Mouse (Mus musculus) CH12.LX (cell line): ENCODE data around the gene Prkch. TPM values are rescaled to one million over a fixed set of nuclear protein-coding genes. Genes with fewer than 3 reads are reported as not detected.

ENCODE experiments used
- DNase-seq: peaks from one replicate; pipeline ENCODE4 v3.0.0-alpha.2; 2013; ENCODE audit errors: extremely low read depth
- H3K27ac ChIP-seq: 2 replicates; pipeline ENCODE4 v1.5.1; 2012; ENCODE audit warnings: low read depth, mild to moderate bottlenecking, control low read depth, moderate library complexity; ENCODE audit not compliant: insufficient read depth
- H3K27me3 ChIP-seq: replicated peaks from 2 replicates; pipeline ENCODE3; 2012; ENCODE audit warnings: inconsistent platforms
- H3K36me3 ChIP-seq, 2 experiments: replicated peaks in 1 of 2; 2 replicates each; pipeline versions ENCODE3 to v1.6.1; 2012; ENCODE audit warnings: inconsistent platforms in 1 of 2, low read length in 1 of 2, mild to moderate bottlenecking in 1 of 2, mixed read lengths in 1 of 2, moderate library complexity in 1 of 2; ENCODE audit not compliant: control insufficient read depth in 1 of 2, insufficient read depth in 1 of 2
- H3K4me1 ChIP-seq, 2 experiments: 2 replicates each; pipeline ENCODE4 v1.6.1; 2012; ENCODE audit warnings: inconsistent platforms in 1 of 2, moderate library complexity in 1 of 2; ENCODE audit not compliant: insufficient read depth in 2 of 2, control insufficient read depth in 1 of 2
- H3K4me2 ChIP-seq: 2 replicates; pipeline ENCODE4 v1.6.1; 2012; ENCODE audit warnings: low read depth, mild to moderate bottlenecking, control low read depth; ENCODE audit not compliant: poor library complexity, insufficient read depth, severe bottlenecking
- H3K4me3 ChIP-seq, 3 experiments: fragments of 150-350 bp in 1 of 3; sonication (generic) in 1 of 3; replicated peaks in 1 of 3; 2 replicates each; pipeline versions ENCODE3 to v1.5.1; 2011 to 2012; ENCODE audit warnings: low read depth in 2 of 3, low read length in 2 of 3, mild to moderate bottlenecking in 2 of 3, moderate library complexity in 2 of 3, control low read depth in 1 of 3, improper control_type of control experiment in 1 of 3, inconsistent platforms in 1 of 3, mixed read lengths in 1 of 3; ENCODE audit not compliant: poor library complexity in 1 of 3
- H3K79me2 ChIP-seq: replicated peaks from 2 replicates; pipeline ENCODE4 v1.6.1; 2012; ENCODE audit warnings: mild to moderate bottlenecking, moderate library complexity; ENCODE audit not compliant: control insufficient read depth, poor library complexity, insufficient read depth, severe bottlenecking; ENCODE audit errors: extremely low read depth
- H3K9ac ChIP-seq: 2 replicates; pipeline ENCODE4 v1.6.1; 2012; ENCODE audit warnings: low read depth, mild to moderate bottlenecking, control low read depth, moderate library complexity; ENCODE audit not compliant: insufficient read depth
- H3K9me3 ChIP-seq: replicated peaks from 2 replicates; pipeline ENCODE3; 2012; ENCODE audit warnings: low read length, inconsistent platforms, mixed read lengths
- CHD1 ChIP-seq: IDR thresholded peaks from 2 replicates; pipeline ENCODE4 v1.6.1; 2012; ENCODE audit warnings: low read depth, low read length, improper control_type of control experiment, inconsistent platforms
- CTCF ChIP-seq, 2 experiments: IDR thresholded peaks in 1 of 2; conservative IDR thresholded peaks in 1 of 2; 2 replicates each; pipeline ENCODE4 v1.5.1; 2011 to 2012; ENCODE audit warnings: low read depth in 2 of 2, low read length in 2 of 2, improper control_type of control experiment in 1 of 2, inconsistent platforms in 1 of 2, mild to moderate bottlenecking in 1 of 2, moderate library complexity in 1 of 2
- E2F4 ChIP-seq: IDR thresholded peaks from 2 replicates; pipeline ENCODE4 v1.6.1; 2011; ENCODE audit warnings: low read depth, low read length, improper control_type of control experiment; ENCODE audit not compliant: insufficient replicate concordance
- ETS1 ChIP-seq: conservative IDR thresholded peaks from 2 replicates; pipeline ENCODE4 v1.6.1; 2012; ENCODE audit warnings: low read depth, mild to moderate bottlenecking, inconsistent platforms, low read length, improper control_type of control experiment, moderate library complexity
- HCFC1 ChIP-seq: IDR thresholded peaks from 2 replicates; pipeline ENCODE4 v1.6.1; 2012; ENCODE audit warnings: low read depth, mild to moderate bottlenecking, inconsistent platforms, low read length, improper control_type of control experiment
- IRF4 ChIP-seq: IDR thresholded peaks from 2 replicates; pipeline ENCODE4 v1.6.1; 2014; ENCODE audit warnings: low read depth, mild to moderate bottlenecking, inconsistent platforms, low read length, improper control_type of control experiment
- JUN ChIP-seq: IDR thresholded peaks from 2 replicates; pipeline ENCODE4 v1.6.1; 2011; ENCODE audit warnings: low read depth, mild to moderate bottlenecking, low read length, improper control_type of control experiment, moderate library complexity; ENCODE audit not compliant: insufficient read depth
- JUND ChIP-seq: conservative IDR thresholded peaks from 2 replicates; pipeline ENCODE4 v1.6.1; 2011; ENCODE audit warnings: low read depth, low read length, improper control_type of control experiment
- MAZ ChIP-seq: IDR thresholded peaks from 2 replicates; pipeline ENCODE4 v1.6.1; 2012; ENCODE audit warnings: low read depth, mild to moderate bottlenecking, inconsistent platforms, low read length, improper control_type of control experiment, moderate library complexity
- MXI1 ChIP-seq: IDR thresholded peaks from 2 replicates; pipeline ENCODE4 v1.6.1; 2011; ENCODE audit warnings: mild to moderate bottlenecking, low read depth, low read length, improper control_type of control experiment
- POLR2AphosphoS2 ChIP-seq: IDR thresholded peaks from 2 replicates; pipeline ENCODE4 v1.6.1; 2011; ENCODE audit warnings: low read depth, low read length, improper control_type of control experiment
- RAD21 ChIP-seq: IDR thresholded peaks from 2 replicates; pipeline ENCODE4 v1.6.1; 2011; ENCODE audit warnings: low read depth, mild to moderate bottlenecking, low read length, improper control_type of control experiment, moderate library complexity
- RCOR1 ChIP-seq: conservative IDR thresholded peaks from 2 replicates; pipeline ENCODE4 v1.6.1; 2012; ENCODE audit warnings: low read depth, mild to moderate bottlenecking, inconsistent platforms, low read length, improper control_type of control experiment
- SMC3 ChIP-seq: IDR thresholded peaks from 2 replicates; pipeline ENCODE4 v1.6.1; 2011; ENCODE audit warnings: low read depth, low read length, improper control_type of control experiment
- TBP ChIP-seq: conservative IDR thresholded peaks from 2 replicates; pipeline ENCODE4 v1.6.1; 2011; ENCODE audit warnings: low read depth, low read length, improper control_type of control experiment
- TCF12 ChIP-seq: IDR thresholded peaks from 2 replicates; pipeline ENCODE4 v1.6.1; 2014; ENCODE audit warnings: low read depth, mild to moderate bottlenecking, inconsistent platforms, low read length, improper control_type of control experiment
- UBTF ChIP-seq: IDR thresholded peaks from 2 replicates; pipeline ENCODE4 v1.6.1; 2012; ENCODE audit warnings: low read depth, mild to moderate bottlenecking, inconsistent platforms, low read length, improper control_type of control experiment, moderate library complexity
- ZC3H11A ChIP-seq: IDR thresholded peaks from 2 replicates; pipeline ENCODE4 v1.6.1; 2012; ENCODE audit warnings: low read depth, mild to moderate bottlenecking, inconsistent platforms, low read length, improper control_type of control experiment
- ZKSCAN1 ChIP-seq: IDR thresholded peaks from 2 replicates; pipeline ENCODE4 v1.6.1; 2012; ENCODE audit warnings: low read depth, inconsistent platforms, low read length, improper control_type of control experiment, borderline replicate concordance
- dilution Hi-C: fragments of 300-500 bp; cut with MboI; formaldehyde crosslinking; loops from 2 replicates; pipeline ENCODE4 v1.14.3; 2020; ENCODE audit warnings: low sequenced_read_pairs; ENCODE audit not compliant: extremely low pct_unique_long_range_greater_than_20kb, extremely low pct_ligation_motif_present
- in situ Hi-C: fragments of 300-500 bp; cut with MboI; formaldehyde crosslinking; loops from 3 replicates; pipeline ENCODE4 v1.14.3; 2019; ENCODE audit warnings: low sequenced_read_pairs, low pct_ligation_motif_present, low pct_unique_long_range_greater_than_20kb, mixed read lengths
- polyA plus RNA-seq: library from polyadenylated mRNA; unstranded; fragments of >175 nt; gene quantifications from 2 replicates; pipeline ENCODE4 v1.2.1, GENCODE M21; 2012; ENCODE audit warnings: low read depth; ENCODE audit not compliant: insufficient read length
- total RNA-seq, 2 experiments: library from RNA; depleted of rRNA; stranded (reverse); fragments of 300-350 nt in 1 of 2; fragments of >200 nt in 1 of 2; gene quantifications; 2 replicates each; pipeline ENCODE4 v1.2.3; 2012 to 2014

Prkch gene
- total and polyA plus RNA-seq, 3 experiments = 0.76 to 2.3 (median 1.8) TPM

DNA sequence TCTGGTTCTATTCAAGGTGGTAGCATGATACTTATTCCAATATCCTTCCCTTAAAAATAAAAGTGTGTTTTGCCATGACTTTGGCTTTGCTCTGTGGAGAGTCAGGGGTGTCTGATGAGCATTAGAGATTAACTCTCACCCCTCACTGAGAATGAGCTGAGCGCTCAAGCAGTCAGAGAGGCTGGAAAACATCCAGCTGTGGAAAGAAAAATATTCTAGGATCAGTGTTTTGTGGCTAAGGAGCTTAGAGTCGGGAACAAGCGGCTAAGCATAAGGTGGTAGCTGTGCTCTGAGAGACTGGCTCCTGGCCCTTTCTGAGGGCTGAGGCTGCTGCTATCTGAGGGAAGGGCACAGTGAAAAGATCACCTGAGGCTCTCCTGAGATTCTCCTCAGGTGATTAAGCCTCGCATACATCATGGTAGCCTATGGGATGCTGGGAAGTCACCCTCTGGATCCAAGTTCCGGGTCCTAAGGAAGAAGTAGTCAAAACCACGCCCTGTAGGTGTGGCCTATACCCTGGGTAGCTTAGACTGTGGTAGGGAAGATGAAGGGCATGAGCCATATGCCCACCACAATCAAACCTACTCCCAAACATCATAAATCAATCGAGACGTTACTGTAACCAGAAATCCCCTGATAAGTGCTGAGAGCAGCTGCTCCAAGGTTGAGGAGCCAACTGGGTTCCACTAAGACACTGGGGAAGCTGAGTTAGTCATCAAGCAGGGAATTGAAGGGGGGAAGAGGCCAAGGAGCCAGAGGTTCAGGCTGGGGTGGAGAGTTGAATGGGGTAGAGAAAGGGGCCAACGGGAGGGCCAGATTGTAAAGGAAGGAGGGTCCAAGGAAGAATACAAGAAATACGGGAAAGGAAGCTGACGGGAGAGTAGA lies 228.7 kb downstream of the Prkch start:
- no peaks in the 10 kb centered on the region for H3K4me1 ChIP-seq

DNA sequence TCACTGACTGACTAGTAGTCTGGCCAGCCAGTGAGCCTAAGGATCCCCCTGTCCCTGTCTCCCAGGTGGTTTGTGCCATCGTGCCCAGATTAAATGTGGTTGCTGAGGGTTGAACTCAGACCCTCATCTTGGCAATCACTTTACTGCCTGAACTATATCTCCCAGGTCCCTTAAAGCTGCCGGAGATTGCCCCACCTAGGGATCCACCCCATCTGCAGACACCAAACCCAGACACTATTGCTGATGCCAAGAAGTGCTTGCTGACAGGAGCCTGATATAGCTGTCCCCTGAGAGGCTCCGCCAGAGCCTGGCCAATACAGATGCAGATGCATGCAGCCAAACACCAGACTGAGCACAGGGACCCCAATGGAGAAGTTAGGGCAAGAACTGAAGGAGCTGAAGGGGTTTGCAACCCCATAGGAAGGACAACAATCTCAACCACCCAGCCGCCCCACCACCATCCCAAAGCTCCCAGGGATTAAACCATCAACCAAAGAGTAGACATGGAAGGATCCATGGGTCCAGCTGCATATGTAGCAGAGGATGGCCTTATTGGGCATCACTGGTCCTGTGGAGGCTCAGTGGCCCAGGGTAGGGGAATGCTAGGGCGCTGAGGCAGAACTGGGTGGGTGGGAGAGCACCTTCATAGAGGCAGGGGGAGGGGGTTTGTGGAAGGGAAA lies 229.6 kb downstream of the Prkch start:
- H3K4me3 ChIP-seq = no peak overlapping the region
- H3K4me1 ChIP-seq = no peaks in the 10 kb centered on the region
- dilution Hi-C loops = no loop called here
- no peak for DNase-seq
- H3K36me3 ChIP-seq = no peaks in the 10 kb centered on the region
- no peak for TF ChIP-seq RAD21
- TF ChIP-seq CTCF (conservative IDR thresholded peaks at IDR 0.05 in 1 of 2, IDR thresholded peaks at IDR 0.05 in 1 of 2; ENCODE audit: low read depth in 2 of 2, low read length in 2 of 2) = no peak
- no peak for TF ChIP-seq JUND
- no peaks in the 10 kb centered on the region for H3K27me3 ChIP-seq
- no peak overlapping the region for H3K4me2 ChIP-seq
- H3K27ac ChIP-seq = no peak overlapping the region
- H3K79me2 ChIP-seq = no peaks in the 10 kb centered on the region
- H3K9ac ChIP-seq = no peak overlapping the region
- in situ Hi-C loops = no loop called here
- no peaks in the 10 kb centered on the region for H3K9me3 ChIP-seq

More for the DNA sequence above, 228.7 kb downstream of the Prkch start:
- no peak overlapping the region for H3K4me3 ChIP-seq
- dilution Hi-C loops = no loop called here
- H3K79me2 ChIP-seq = no peaks in the 10 kb centered on the region
- no peak overlapping the region for H3K4me2 ChIP-seq
- TF ChIP-seq HCFC1 (no peak), POLR2AphosphoS2 (no peak), ZC3H11A (no peak), SMC3 (no peak), RAD21 (no peak), ETS1 (no peak), MAZ (no peak), RCOR1 (no peak), CTCF (conservative IDR thresholded peaks at IDR 0.05 in 1 of 2, IDR thresholded peaks at IDR 0.05 in 1 of 2; ENCODE audit: low read depth in 2 of 2, low read length in 2 of 2) (no peak), E2F4 (no peak), TBP (no peak), UBTF (no peak), ZKSCAN1 (no peak), JUN (no peak), MXI1 (no peak), IRF4 (no peak), TCF12 (no peak), CHD1 (no peak)
- TF ChIP-seq, all 38 proteins: peak for 0
- DNase-seq = no peak
- Histone ChIP-seq H3K9me3 (no peaks in the 10 kb centered on the region), H3K36me3 (no peaks in the 10 kb centered on the region), H3K27me3 (no peaks in the 10 kb centered on the region), H3K9ac (no peak overlapping the region), H3K27ac (no peak overlapping the region)
- in situ Hi-C loops = no loop called here
